Mouse (Mus musculus) myocyte (in vitro differentiated cells): ENCODE results near the gene Trim30a. TPM values are rescaled to one million over a fixed set of nuclear protein-coding genes. Genes with fewer than 3 reads are reported as not detected.
"Not testable (repeated sequence)": the region's sequence is repeated elsewhere in the genome, so short reads cannot be mapped to it uniquely, and the experiment has no call there.

Experiments used
- H3K27me3 ChIP-seq: one replicate; pipeline ENCODE4 v1.6.1; 2011; ENCODE audit not compliant: control insufficient read depth, insufficient read depth, insufficient read length
- H3K36me3 ChIP-seq: one replicate; pipeline ENCODE4 v1.6.1; 2011; ENCODE audit not compliant: control insufficient read depth, insufficient read depth
- H3K4me2 ChIP-seq: one replicate; pipeline ENCODE4 v1.6.1; 2011; ENCODE audit warnings: low read depth, control low read depth
- H3K4me3 ChIP-seq: one replicate; pipeline ENCODE4 v1.5.1; 2011; ENCODE audit warnings: mild to moderate bottlenecking, control low read depth, moderate library complexity
- H3K79me2 ChIP-seq: one replicate; pipeline ENCODE4 v1.6.1; 2011; ENCODE audit not compliant: control insufficient read depth, insufficient read depth
- H3ac ChIP-seq: one replicate; pipeline ENCODE4 v1.6.1; 2011; ENCODE audit not compliant: control insufficient read depth, insufficient read length
- CEBPB ChIP-seq: IDR thresholded peaks from 2 replicates; pipeline ENCODE4 v1.6.1; 2011; ENCODE audit warnings: mild to moderate bottlenecking, moderate library complexity; ENCODE audit not compliant: poor library complexity, insufficient read depth, severe bottlenecking
- E2F4 ChIP-seq: IDR thresholded peaks from one replicate; pipeline ENCODE4 v1.6.1; 2011; ENCODE audit warnings: mild to moderate bottlenecking, control low read depth, moderate library complexity; ENCODE audit not compliant: insufficient read depth
- MAX ChIP-seq: IDR thresholded peaks from one replicate; pipeline ENCODE4 v1.6.1; 2011; ENCODE audit warnings: low read depth, mild to moderate bottlenecking, control low read depth
- MYOD1 ChIP-seq, 3 experiments: IDR thresholded peaks; one replicate each; pipeline ENCODE4 v1.6.1; 2011; ENCODE audit warnings: control low read depth in 2 of 3, low read depth in 2 of 3, mild to moderate bottlenecking in 2 of 3, moderate library complexity in 1 of 3; ENCODE audit not compliant: insufficient read length in 2 of 3, control insufficient read depth in 1 of 3
- MYOG ChIP-seq, 3 experiments: IDR thresholded peaks; one replicate each; pipeline ENCODE4 v1.6.1; 2011; ENCODE audit warnings: control low read depth in 2 of 3, low read depth in 2 of 3, mild to moderate bottlenecking in 2 of 3; ENCODE audit not compliant: insufficient read length in 2 of 3, control insufficient read depth in 1 of 3, insufficient read depth in 1 of 3
- POLR2A ChIP-seq: IDR thresholded peaks from one replicate; pipeline ENCODE4 v1.6.1; 2011; ENCODE audit warnings: low read depth, mild to moderate bottlenecking, control low read depth, moderate library complexity; ENCODE audit not compliant: insufficient read length
- POLR2AphosphoS2 ChIP-seq: IDR thresholded peaks from one replicate; pipeline ENCODE4 v1.6.1; 2011; ENCODE audit warnings: low read depth, control low read depth; ENCODE audit not compliant: insufficient read length
- REST ChIP-seq: IDR thresholded peaks from one replicate; pipeline ENCODE4 v1.6.1; 2011; ENCODE audit warnings: mild to moderate bottlenecking, control low read depth, moderate library complexity; ENCODE audit not compliant: insufficient read depth, insufficient read length
- SRF ChIP-seq: IDR thresholded peaks from one replicate; pipeline ENCODE4 v1.6.1; 2011; ENCODE audit warnings: low read depth; ENCODE audit not compliant: control insufficient read depth, insufficient read length
- TCF12 ChIP-seq: IDR thresholded peaks from one replicate; pipeline ENCODE4 v1.6.1; 2011; ENCODE audit warnings: mild to moderate bottlenecking, control low read depth; ENCODE audit not compliant: poor library complexity, insufficient read depth, severe bottlenecking
- TCF3 ChIP-seq: IDR thresholded peaks from one replicate; pipeline ENCODE4 v1.6.1; 2011; ENCODE audit warnings: low read depth, control low read depth; ENCODE audit not compliant: insufficient read length
- USF1 ChIP-seq: IDR thresholded peaks from one replicate; pipeline ENCODE4 v1.6.1; 2011; ENCODE audit warnings: low read depth, mild to moderate bottlenecking, control low read depth, moderate library complexity
- polyA plus RNA-seq: library from polyadenylated mRNA; unstranded; fragments of >200 nt; fragmentation: generic; extraction: Trizol; gene quantifications from one replicate; pipeline ENCODE4 v1.2.1, GENCODE M21; 2012; ENCODE audit warnings: missing spikeins

Gene Trim30a
- 0.02 TPM for polyA plus RNA-seq

DNA sequence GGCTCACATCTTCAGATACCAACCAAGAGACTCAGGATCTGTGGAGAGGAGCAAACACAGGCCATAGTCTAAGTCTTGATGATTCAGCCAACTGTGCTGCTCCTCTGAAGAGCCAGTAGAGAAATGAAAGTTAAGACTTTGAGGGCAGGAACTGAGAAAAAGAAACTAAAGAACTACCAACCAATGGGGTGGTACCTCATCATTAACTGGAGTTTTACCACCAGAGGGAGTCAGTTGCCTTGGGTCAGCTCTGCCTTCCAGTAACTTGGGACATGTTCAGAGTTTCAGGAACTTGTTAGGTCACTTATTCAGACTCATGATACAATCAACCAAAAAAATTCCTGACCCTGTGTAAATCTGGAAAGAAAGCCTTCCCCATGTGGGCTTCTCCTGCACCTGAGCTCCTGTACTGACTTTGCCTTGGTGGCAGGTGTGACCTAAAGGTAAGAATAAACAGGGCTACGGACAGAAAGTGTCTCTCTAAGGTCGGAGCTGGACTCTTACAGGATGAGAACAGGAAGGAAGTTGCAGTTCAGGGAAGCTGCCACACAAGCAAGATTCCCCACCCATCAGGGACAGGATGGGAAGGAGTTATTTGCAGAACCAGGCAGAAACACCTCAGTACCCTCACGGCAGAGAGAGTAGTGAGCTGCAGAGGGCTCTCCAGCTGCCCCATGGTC, at the start of gene Trim30a:
TSS of gene Trim30a (minus strand) at position 129 of the 680 bp plus-strand sequence.
- Histone ChIP-seq H3K4me3 (no peak within 1 kb of the TSS), H3K36me3 (no peaks in the 10 kb centered on the region), H3K27me3 (no peaks in the 10 kb centered on the region), H3K4me2 (no peak within 1 kb of the TSS), H3K79me2 (no peaks in the 10 kb centered on the region), H3ac (no peak within 1 kb of the TSS)
- TF ChIP-seq USF1 (no peak), POLR2A (no peak), E2F4 (no peak), TCF3 (no peak), MYOD1 (IDR thresholded peaks at IDR 0.05; ENCODE audit: control insufficient read depth in 1 of 3, insufficient read length in 2 of 3, low read depth in 2 of 3) (no peak), CEBPB (no peak), POLR2AphosphoS2 (no peak), MAX (no peak), SRF (no peak), MYOG (IDR thresholded peaks at IDR 0.05; ENCODE audit: control insufficient read depth in 1 of 3, insufficient read depth in 1 of 3, insufficient read length in 2 of 3, low read depth in 2 of 3) (no peak), TCF12 (no peak)

DNA sequence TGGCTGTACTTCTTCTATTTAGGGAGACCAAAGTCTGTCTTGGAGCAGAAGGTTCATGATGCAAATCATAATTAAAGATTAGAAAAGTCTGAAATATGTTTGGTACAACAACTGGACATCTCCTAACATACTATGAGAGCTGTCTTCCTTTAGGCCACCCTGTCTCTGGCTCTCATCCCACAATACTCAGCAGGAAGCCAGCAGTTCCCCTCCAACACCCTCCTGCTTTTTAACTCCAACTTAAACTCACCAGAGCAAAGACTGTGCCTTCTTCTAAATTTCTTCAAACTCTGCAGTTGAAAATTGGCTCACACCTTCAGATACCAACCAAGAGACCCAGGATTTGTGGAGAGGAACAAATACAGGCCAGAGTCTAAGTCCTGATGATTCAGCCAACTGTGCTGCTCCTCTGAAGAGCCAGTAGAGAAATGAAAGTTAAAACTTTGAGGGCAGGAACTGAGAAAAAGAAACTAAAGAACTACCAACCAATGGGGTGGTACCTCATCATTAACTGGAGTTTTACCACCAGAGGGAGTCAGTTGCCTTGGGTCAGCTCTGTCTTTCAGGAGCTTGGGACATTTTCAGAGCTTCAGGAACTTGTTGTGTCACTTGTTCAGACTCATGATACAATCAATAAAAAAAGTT, 42.5 kb upstream of the Trim30a start, which contains the start of gene Trim30d:
TSS of gene Trim30d (minus strand) at position 429 of the 645 bp plus-strand sequence.
- not testable (repeated sequence) for H3K27me3 ChIP-seq, H3K36me3 ChIP-seq, H3K4me3 ChIP-seq, H3K79me2 ChIP-seq, H3ac ChIP-seq, H3K4me2 ChIP-seq

DNA sequence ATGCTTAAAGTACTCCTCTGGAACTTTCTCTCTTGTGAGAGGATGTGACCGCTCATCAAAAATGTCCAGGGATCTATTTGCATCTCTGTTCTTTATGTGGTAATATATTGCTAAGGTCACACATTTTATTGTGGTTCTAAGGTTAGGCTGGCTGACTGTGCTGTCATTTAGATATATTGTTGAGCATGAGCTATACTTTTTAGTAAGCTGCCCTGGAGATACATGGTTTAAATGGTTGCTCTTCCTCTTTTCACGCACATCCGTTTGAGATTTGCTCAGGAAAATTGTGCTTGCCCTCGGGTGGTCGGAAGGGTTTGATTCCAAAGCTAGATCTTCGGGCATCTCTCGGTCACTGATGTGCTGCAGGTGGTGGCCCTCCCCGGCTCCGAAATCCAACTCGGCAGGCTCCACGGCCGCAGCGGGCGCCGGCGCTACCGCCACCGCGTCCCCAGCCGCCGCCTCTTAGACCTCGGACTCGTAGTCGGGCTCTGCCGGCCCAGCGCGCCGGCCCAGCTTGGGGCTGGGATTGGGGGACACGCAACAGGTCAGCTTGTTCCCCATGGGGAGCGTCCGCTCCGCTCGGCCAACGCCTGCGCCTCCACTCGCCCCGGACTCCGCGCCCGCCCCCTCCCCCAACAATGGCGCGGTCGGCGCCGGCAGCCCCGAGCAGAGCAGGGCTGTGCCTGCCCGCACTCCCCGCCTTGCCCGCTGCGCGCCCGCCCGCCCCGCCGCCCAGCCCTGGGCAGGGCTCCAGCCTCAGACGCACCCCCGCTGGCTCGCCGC, 36.8 kb upstream of the Trim30a start:
- Histone ChIP-seq H3K4me2 (no peak overlapping the region), H3K4me3 (no peak overlapping the region), H3K36me3 (no peaks in the 10 kb centered on the region), H3ac (no peak overlapping the region), H3K27me3 (no peaks in the 10 kb centered on the region), H3K79me2 (no peaks in the 10 kb centered on the region)
- TF ChIP-seq TCF12, result no peak
- TF ChIP-seq POLR2A, result no peak
- no peak for TF ChIP-seq CEBPB
- no peak for TF ChIP-seq POLR2AphosphoS2
- TF ChIP-seq TCF3, result no peak
- TF ChIP-seq SRF, result no peak
- no peak for TF ChIP-seq MYOG (IDR thresholded peaks at IDR 0.05; ENCODE audit: control insufficient read depth in 1 of 3, insufficient read depth in 1 of 3, insufficient read length in 2 of 3, low read depth in 2 of 3)
- no peak for TF ChIP-seq MAX
- no peak for TF ChIP-seq MYOD1 (IDR thresholded peaks at IDR 0.05; ENCODE audit: control insufficient read depth in 1 of 3, insufficient read length in 2 of 3, low read depth in 2 of 3)
- TF ChIP-seq E2F4, result no peak
- TF ChIP-seq REST, result no peak
- no peak for TF ChIP-seq USF1

DNA sequence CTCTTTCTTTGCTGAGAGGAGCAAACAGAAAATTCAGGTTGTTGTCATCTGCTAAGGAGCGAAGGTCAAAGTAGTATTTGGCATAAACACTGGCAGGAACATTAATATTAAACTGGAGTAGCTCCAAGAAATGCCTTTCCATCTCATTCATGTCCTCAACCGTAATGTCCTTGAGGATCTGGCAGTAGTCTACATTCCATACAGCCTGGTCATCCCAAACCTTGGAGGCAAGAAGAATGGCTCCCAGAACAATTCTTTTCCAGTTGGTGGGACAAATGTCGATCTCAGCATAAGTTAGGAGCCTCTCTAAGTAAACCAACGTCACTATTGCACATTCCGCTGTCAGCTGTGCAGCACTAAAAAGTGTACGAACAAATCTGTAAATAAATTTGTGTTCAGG, 36.2 kb upstream of the Trim30a start:
- not testable (repeated sequence) for H3K27me3 ChIP-seq, H3K4me2 ChIP-seq, H3K79me2 ChIP-seq, H3K4me3 ChIP-seq, H3ac ChIP-seq, H3K36me3 ChIP-seq

DNA sequence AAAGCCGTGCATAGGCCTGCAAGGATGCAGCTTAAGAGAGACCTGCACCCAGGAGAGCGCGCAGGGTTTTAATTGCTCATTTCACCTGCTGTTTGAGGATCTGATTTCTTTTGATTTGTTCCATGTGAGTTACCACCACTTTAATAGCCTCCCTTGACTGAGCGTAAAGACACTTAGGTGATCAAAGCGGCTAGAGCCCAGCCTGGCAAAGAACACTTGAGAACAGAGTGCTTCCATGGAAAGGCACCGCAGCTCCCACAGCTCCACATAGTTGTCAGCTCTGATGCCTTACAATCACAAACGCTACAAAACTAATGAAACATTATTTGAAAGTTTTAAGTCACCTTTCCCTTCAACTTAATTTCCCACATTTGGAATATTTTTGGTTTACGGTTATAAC, 34.5 kb upstream of the Trim30a start:
- not testable (repeated sequence) for H3K4me3 ChIP-seq, H3K36me3 ChIP-seq, H3K4me2 ChIP-seq, H3K27me3 ChIP-seq, H3K79me2 ChIP-seq, H3ac ChIP-seq
